Mouse (Mus musculus) adrenal gland, adult 8-10 months (tissue): ENCODE results near the gene Cxadr. TPM values are rescaled to one million over a fixed set of nuclear protein-coding genes. Genes with fewer than 3 reads are reported as not detected.

Experiments used
- DNase-seq: peaks from one replicate; pipeline ENCODE4 v3.0.0; 2022
- total RNA-seq, 4 experiments: library from RNA; stranded (reverse); gene quantifications; 2 replicates each; pipeline ENCODE4 v1.2.4; 2022

The Cxadr gene
- total RNA-seq, 4 experiments from 2014 or later, result 2.0 to 18.4 (median 9.3) TPM

- DNase-seq, result peak; percentile 55
Measured at GRCm38 (mm10) chr16:78371491-78372046, 70.3 kb downstream of the Cxadr start.

GRCm38 (mm10) chr16:78372786-78373185 is 71.5 kb downstream of the Cxadr start:
- no peak for DNase-seq

GRCm38 (mm10) chr16:78373743-78374142 is 72.5 kb downstream of the Cxadr start:
- DNase-seq, result no peak

GRCm38 (mm10) chr16:78375222-78375621 is 73.9 kb downstream of the Cxadr start:
- no peak for DNase-seq

- peak; percentile 54 for DNase-seq
Measured at GRCm38 (mm10) chr16:78375821-78376691, 74.8 kb downstream of the Cxadr start.

- peak; percentile 82 for DNase-seq
Measured at GRCm38 (mm10) chr16:78376745-78377570, 75.7 kb downstream of the Cxadr start, which contains the start of gene Btg3. Gene Btg3, minus strand, starts transcription at chr16:78377192.

GRCm38 (mm10) chr16:78378493-78378892 is 77.2 kb downstream of the Cxadr start:
- DNase-seq, result no peak

- DNase-seq, result no peak
Measured at GRCm38 (mm10) chr16:78389122-78389521, 87.8 kb downstream of the Cxadr start.

- DNase-seq, result no peak
Measured at GRCm38 (mm10) chr16:78389986-78390385, 88.7 kb downstream of the Cxadr start.

GRCm38 (mm10) chr16:78391354-78391753 is 90.1 kb downstream of the Cxadr start:
- DNase-seq, result no peak

GRCm38 (mm10) chr16:78398734-78399133 is 97.4 kb downstream of the Cxadr start:
- no peak for DNase-seq

GRCm38 (mm10) chr16:78399423-78399822 is 98.1 kb downstream of the Cxadr start:
- no peak for DNase-seq

GRCm38 (mm10) chr16:78402316-78402715 is 101.0 kb downstream of the Cxadr start:
- DNase-seq, result no peak

GRCm38 (mm10) chr16:78406657-78407056 is 105.4 kb downstream of the Cxadr start:
- DNase-seq, result no peak

GRCm38 (mm10) chr16:78407855-78408254 is 106.6 kb downstream of the Cxadr start:
- DNase-seq, result no peak

Other genes starting within 250 kb of the Cxadr start
- 10 to 100 TPM; 18.3 to 41.4 (median 24.1) TPM for gene Btg3, start 75.7 kb downstream of the Cxadr start, total RNA-seq